Mouse (Mus musculus): Measurements from ENCODE around the gene Pgghg. TPM values are rescaled to one million over a fixed set of nuclear protein-coding genes. Genes with fewer than 3 reads are reported as not detected.

Gene Pgghg
- polyA plus RNA-seq, 1 experiment: 9.7 TPM

DNA sequence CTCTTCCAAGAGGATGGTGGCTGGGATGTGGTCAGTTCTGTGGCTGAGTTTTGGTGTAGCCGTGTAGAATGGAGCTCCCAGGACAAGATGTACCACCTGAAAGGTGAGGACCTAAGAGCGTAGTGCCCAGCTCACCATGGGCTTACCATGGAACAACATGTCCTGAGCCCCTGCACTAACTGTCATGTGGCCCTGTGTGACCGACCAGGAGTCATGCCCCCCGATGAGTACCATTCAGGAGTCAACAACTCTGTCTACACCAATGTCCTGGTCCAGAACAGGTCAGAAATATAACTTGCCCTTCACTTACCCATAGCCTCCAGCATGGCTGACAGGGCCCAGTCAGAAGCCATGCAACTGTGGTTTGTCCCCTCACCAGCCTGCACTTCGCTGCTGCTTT is 4.1 kb downstream of the Pgghg start:
- Histone ChIP-seq H3K4me3 (ENCODE audit: low read depth, low read length) (no peak overlapping the region), H3K4me1 (ENCODE audit: control insufficient read depth, insufficient read depth, low read length) (no peaks in the 10 kb centered on the region), H3K36me3 (ENCODE audit: control insufficient read depth, insufficient read depth, low read length, poor library complexity, severe bottlenecking) (peaks cover 18% of the 10 kb centered on the region)

DNA sequence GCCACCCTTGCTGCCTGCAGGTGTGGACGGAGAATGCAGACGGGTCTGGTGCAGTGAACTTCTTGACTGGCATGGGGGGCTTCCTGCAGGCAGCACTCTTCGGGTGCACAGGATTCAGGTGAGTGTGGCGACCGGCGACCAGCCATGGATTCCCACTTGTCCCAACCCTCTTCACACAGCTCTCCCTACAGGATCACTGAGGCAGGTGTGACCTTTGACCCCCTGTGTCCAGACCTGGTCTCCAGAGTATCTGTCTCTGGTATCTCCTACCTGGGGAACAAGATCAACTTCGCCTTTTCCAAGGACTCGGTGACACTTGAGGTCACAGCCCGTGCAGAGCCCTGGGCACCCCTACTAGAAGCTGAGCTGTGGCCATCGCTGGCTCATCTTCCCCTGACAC is 5.1 kb downstream of the Pgghg start:
- H3K4me3 ChIP-seq (ENCODE audit: low read depth, low read length): no peak overlapping the region
- H3K9ac ChIP-seq (ENCODE audit: low read depth, poor library complexity, severe bottlenecking): no peak overlapping the region
- TF ChIP-seq CTCF (IDR thresholded peaks at IDR 0.05; ENCODE audit: low read depth, low read length) (no peak), EP300 (IDR thresholded peaks at IDR 0.05; ENCODE audit: insufficient read depth, low read depth, low read length) (no peak), POLR2A (IDR thresholded peaks at IDR 0.05; ENCODE audit: insufficient read depth, low read length) (no peak)
- H3K9me3 ChIP-seq (replicated peaks; ENCODE audit: control insufficient read depth, insufficient read depth, low read length, poor library complexity, severe bottlenecking): no peaks in the 10 kb centered on the region
- H3K4me1 ChIP-seq (ENCODE audit: control insufficient read depth, insufficient read depth, low read length): no peaks in the 10 kb centered on the region
- peaks cover 18% of the 10 kb centered on the region for H3K36me3 ChIP-seq (ENCODE audit: control insufficient read depth, insufficient read depth, low read length, poor library complexity, severe bottlenecking)
- no peaks in the 10 kb centered on the region for H3K27me3 ChIP-seq (ENCODE audit: control insufficient read depth, insufficient read depth, low read length, poor library complexity, severe bottlenecking)
- no peak overlapping the region for H3K27ac ChIP-seq (ENCODE audit: insufficient read depth, low read length)

More for the DNA sequence above, 4.1 kb downstream of the Pgghg start:
- Histone ChIP-seq H3K9ac (ENCODE audit: low read depth, poor library complexity, severe bottlenecking) (no peak overlapping the region), H3K27ac (ENCODE audit: insufficient read depth, low read length) (no peak overlapping the region), H3K9me3 (replicated peaks; ENCODE audit: control insufficient read depth, insufficient read depth, low read length, poor library complexity, severe bottlenecking) (no peaks in the 10 kb centered on the region), H3K27me3 (ENCODE audit: control insufficient read depth, insufficient read depth, low read length, poor library complexity, severe bottlenecking) (no peaks in the 10 kb centered on the region)
- TF ChIP-seq POLR2A (IDR thresholded peaks at IDR 0.05; ENCODE audit: insufficient read depth, low read length) (no peak), CTCF (IDR thresholded peaks at IDR 0.05; ENCODE audit: low read depth, low read length) (no peak), EP300 (IDR thresholded peaks at IDR 0.05; ENCODE audit: insufficient read depth, low read depth, low read length) (no peak)

DNA sequence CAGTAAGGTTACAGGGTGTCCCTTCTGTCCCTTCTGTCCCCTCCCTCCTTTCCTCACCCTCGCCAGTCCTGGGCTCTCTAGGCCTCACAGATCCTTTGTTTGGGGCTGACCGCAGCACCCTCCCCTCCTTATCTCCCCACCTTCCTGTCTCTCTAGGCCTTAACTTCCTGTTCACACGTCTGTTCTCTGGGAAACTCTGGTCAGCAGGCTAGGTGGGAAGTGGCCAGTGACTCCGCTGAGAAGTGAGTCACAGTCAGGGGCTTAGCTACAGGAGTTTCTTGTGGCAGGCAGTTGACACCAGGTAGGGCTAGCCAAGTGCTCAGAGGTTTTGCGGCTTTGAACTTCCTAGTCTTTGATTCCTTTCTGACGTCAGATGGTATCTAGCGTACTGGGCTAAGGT is 5.8 kb downstream of the Pgghg start:
- no peaks in the 10 kb centered on the region for H3K4me1 ChIP-seq (ENCODE audit: control insufficient read depth, insufficient read depth, low read length)
- H3K36me3 ChIP-seq (ENCODE audit: control insufficient read depth, insufficient read depth, low read length, poor library complexity, severe bottlenecking): peaks cover 18% of the 10 kb centered on the region
- H3K27me3 ChIP-seq (ENCODE audit: control insufficient read depth, insufficient read depth, low read length, poor library complexity, severe bottlenecking): no peaks in the 10 kb centered on the region
- no peak for TF ChIP-seq POLR2A (IDR thresholded peaks at IDR 0.05; ENCODE audit: insufficient read depth, low read length)
- no peak for TF ChIP-seq CTCF (IDR thresholded peaks at IDR 0.05; ENCODE audit: low read depth, low read length)
- no peak for TF ChIP-seq EP300 (IDR thresholded peaks at IDR 0.05; ENCODE audit: insufficient read depth, low read depth, low read length)
- no peak overlapping the region for H3K4me3 ChIP-seq (ENCODE audit: low read depth, low read length)
- no peaks in the 10 kb centered on the region for H3K9me3 ChIP-seq (replicated peaks; ENCODE audit: control insufficient read depth, insufficient read depth, low read length, poor library complexity, severe bottlenecking)
- H3K27ac ChIP-seq (ENCODE audit: insufficient read depth, low read length): no peak overlapping the region
- no peak overlapping the region for H3K9ac ChIP-seq (ENCODE audit: low read depth, poor library complexity, severe bottlenecking)

DNA sequence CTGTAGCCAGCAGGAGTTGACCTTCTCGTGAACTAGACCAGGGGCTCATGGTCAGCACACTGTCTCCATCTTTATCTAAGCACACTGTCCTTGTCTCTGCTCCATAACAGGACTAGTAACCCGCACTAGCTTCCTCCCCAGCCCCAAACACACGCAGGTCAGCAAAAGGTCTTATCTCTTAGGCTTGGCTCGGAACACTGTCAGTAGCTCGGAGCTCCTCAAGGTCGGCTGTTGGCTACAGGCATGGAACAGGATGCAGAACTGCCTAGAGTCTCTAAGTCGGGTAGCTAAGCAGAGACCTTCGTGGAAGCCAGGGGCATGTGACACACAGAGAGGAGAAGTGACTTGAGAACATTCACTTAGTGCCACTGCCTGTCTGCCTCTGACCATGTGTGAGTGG is 7.0 kb downstream of the Pgghg start:
- TF ChIP-seq CTCF (IDR thresholded peaks at IDR 0.05; ENCODE audit: low read depth, low read length) (no peak), EP300 (IDR thresholded peaks at IDR 0.05; ENCODE audit: insufficient read depth, low read depth, low read length) (no peak), POLR2A (IDR thresholded peaks at IDR 0.05; ENCODE audit: insufficient read depth, low read length) (no peak)
- H3K36me3 ChIP-seq (ENCODE audit: control insufficient read depth, insufficient read depth, low read length, poor library complexity, severe bottlenecking): peaks cover 24% of the 10 kb centered on the region

DNA sequence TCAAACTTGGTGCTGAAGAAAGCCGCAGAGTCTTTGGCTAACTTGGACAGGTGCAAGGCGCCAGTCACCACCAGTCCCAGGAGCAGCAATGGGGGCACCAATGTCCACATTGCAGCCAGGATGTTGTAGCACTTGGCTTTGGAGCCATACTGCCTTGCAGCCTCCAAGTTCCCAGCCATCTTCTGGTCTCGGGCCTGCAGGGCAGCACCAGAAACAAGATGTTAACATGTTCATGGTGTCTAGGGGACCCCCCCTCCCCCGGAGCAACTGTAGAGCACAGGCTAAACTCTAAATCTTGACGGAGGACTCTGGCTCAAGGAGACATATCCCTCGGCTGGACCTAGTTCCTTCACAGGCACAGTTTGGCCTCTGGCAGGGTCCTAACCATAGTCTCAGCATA is 8.1 kb downstream of the Pgghg start:
- no peak for TF ChIP-seq CTCF (IDR thresholded peaks at IDR 0.05; ENCODE audit: low read depth, low read length)
- TF ChIP-seq EP300 (IDR thresholded peaks at IDR 0.05; ENCODE audit: insufficient read depth, low read depth, low read length): no peak
- TF ChIP-seq POLR2A (IDR thresholded peaks at IDR 0.05; ENCODE audit: insufficient read depth, low read length): no peak

More for the DNA sequence above, 7.0 kb downstream of the Pgghg start:
- Histone ChIP-seq H3K4me1 (ENCODE audit: control insufficient read depth, insufficient read depth, low read length) (peaks cover 5% of the 10 kb centered on the region), H3K9me3 (replicated peaks; ENCODE audit: control insufficient read depth, insufficient read depth, low read length, poor library complexity, severe bottlenecking) (no peaks in the 10 kb centered on the region), H3K4me3 (ENCODE audit: low read depth, low read length) (no peak overlapping the region), H3K9ac (ENCODE audit: low read depth, poor library complexity, severe bottlenecking) (no peak overlapping the region), H3K27me3 (ENCODE audit: control insufficient read depth, insufficient read depth, low read length, poor library complexity, severe bottlenecking) (no peaks in the 10 kb centered on the region), H3K27ac (ENCODE audit: insufficient read depth, low read length) (no peak overlapping the region)

DNA sequence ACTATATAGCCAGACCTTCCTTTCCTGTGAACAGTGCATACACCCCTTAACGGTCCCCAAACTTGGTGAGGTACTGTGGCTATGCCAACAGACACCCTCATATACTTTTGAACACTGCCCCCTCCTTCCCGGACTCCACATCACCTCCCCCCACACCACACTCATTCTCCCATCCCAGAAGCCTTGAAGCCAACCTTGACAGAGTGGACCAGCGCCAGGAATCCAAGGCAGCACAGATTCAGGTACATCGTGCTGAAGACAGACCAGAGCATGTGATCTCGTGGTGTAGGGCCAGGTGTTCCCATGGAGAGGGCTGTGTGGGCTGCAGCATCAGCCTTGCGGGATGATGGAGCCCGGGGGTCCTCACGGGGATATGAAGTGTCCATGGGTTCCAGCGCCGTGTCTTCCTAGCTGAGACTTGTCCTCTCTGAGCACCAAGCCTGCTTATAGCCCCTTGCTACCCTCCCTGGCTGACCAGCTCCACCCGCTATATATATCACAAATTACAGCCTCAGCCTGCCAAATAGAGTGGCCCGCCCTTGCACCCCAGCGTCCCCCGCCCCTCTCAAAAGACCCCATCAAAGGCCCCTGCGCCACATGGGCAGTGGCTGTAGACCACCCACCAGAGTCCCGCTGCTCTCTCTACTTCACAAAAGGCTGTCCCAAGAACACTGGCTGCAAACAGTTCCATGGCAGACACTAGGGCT is 8.8 kb downstream of the Pgghg start, which contains the start of gene Ifitm5:
Ifitm5 (minus strand) TSS at position 468 of the 707 bp plus-strand sequence.
- TF ChIP-seq EP300 (IDR thresholded peaks at IDR 0.05; ENCODE audit: insufficient read depth, low read depth, low read length): no peak
- TF ChIP-seq POLR2A (IDR thresholded peaks at IDR 0.05; ENCODE audit: insufficient read depth, low read length): no peak
- TF ChIP-seq CTCF (IDR thresholded peaks at IDR 0.05; ENCODE audit: low read depth, low read length): no peak
- no peak within 1 kb of the TSS for H3K27ac ChIP-seq (ENCODE audit: insufficient read depth, low read length)
- peaks cover 30% of the 10 kb centered on the region for H3K36me3 ChIP-seq (ENCODE audit: control insufficient read depth, insufficient read depth, low read length, poor library complexity, severe bottlenecking)
- peaks cover 5% of the 10 kb centered on the region for H3K4me1 ChIP-seq (ENCODE audit: control insufficient read depth, insufficient read depth, low read length)
- H3K27me3 ChIP-seq (ENCODE audit: control insufficient read depth, insufficient read depth, low read length, poor library complexity, severe bottlenecking): no peaks in the 10 kb centered on the region
- H3K9ac ChIP-seq (ENCODE audit: low read depth, poor library complexity, severe bottlenecking): no peak within 1 kb of the TSS
- no peak within 1 kb of the TSS for H3K4me3 ChIP-seq (ENCODE audit: low read depth, low read length)
- no peaks in the 10 kb centered on the region for H3K9me3 ChIP-seq (replicated peaks; ENCODE audit: control insufficient read depth, insufficient read depth, low read length, poor library complexity, severe bottlenecking)

More for the DNA sequence above, 8.1 kb downstream of the Pgghg start:
- no peaks in the 10 kb centered on the region for H3K27me3 ChIP-seq (ENCODE audit: control insufficient read depth, insufficient read depth, low read length, poor library complexity, severe bottlenecking)
- H3K4me3 ChIP-seq (ENCODE audit: low read depth, low read length): no peak overlapping the region
- H3K36me3 ChIP-seq (ENCODE audit: control insufficient read depth, insufficient read depth, low read length, poor library complexity, severe bottlenecking): peaks cover 29% of the 10 kb centered on the region
- no peak overlapping the region for H3K27ac ChIP-seq (ENCODE audit: insufficient read depth, low read length)
- no peaks in the 10 kb centered on the region for H3K9me3 ChIP-seq (replicated peaks; ENCODE audit: control insufficient read depth, insufficient read depth, low read length, poor library complexity, severe bottlenecking)
- peaks cover 5% of the 10 kb centered on the region for H3K4me1 ChIP-seq (ENCODE audit: control insufficient read depth, insufficient read depth, low read length)
- H3K9ac ChIP-seq (ENCODE audit: low read depth, poor library complexity, severe bottlenecking): no peak overlapping the region

Data from ES-Bruce4 (cell line).